Mouse (Mus musculus): Measurements from ENCODE around the gene Wdr11.

Gene Wdr11

DNA sequence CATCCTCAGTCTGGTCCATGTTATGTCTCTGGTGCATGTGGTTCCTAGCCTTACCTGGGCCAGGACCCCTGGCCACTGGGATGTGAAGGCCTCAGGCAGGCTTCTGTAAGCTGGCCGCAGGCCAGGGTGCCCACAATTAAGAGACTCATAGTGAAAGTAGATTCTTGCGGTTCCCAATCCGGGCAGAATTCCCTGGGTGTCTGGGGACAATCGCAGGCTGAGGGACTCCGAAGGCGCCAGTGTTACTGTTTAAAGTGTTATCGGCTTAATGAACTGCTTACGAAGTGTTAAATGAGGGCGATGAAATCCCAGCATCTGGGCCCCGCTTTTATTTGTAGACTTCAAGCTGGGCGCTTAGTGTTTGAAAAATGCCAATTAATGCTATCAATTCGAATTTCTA is 63.3 kb downstream of the Wdr11 start:
- DNase-seq, result no peak

DNA sequence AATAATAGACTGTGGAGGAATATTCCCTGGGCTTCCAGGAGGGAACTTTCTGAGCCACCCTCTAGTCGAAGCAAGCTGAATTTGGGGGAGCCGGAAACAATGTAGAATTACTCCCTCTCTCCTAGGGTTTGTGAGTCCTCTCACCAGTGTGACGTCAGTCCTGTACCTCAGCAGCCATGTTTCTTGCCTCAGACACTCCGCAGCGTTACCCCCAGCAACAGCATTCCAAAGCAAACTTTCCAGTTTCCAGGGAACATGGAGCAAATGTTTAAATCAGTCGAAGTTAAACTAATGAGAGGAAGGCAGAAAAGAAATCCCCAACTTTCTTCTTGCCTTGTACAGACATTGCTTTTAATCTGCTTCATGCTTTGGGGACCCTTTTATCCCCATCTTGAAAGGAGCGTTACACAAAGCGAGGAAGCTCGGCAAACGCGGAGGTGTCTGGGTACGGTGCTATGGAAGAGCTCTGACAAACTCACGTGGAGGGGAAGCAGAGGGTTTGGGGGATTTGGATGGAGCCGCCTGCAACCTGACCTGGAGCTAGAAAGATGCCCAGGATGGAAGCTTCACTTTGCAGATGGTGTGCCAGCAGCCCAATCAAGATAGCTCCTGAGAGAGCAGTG is 64.1 kb downstream of the Wdr11 start:
- no peak for DNase-seq

DNA sequence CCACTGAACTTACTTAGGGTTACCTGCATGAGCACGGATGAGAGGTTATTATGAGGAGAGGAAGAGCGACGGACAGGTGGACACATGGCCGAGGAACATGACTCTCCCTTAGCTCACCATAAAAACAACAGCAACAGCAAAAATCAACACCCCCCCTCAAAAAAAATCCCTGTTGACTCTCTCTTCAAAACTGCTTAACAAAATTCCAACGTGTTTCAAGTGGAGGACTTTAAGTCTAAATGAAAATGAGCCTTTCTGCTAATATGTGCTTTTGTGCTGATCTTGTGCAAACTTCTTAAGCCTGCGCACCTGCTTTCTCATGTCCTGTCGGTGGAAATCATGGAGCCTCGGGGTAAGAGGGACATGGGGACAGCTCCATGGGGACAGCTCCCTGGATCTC is 66.2 kb downstream of the Wdr11 start:
- DNase-seq, result no peak

DNA sequence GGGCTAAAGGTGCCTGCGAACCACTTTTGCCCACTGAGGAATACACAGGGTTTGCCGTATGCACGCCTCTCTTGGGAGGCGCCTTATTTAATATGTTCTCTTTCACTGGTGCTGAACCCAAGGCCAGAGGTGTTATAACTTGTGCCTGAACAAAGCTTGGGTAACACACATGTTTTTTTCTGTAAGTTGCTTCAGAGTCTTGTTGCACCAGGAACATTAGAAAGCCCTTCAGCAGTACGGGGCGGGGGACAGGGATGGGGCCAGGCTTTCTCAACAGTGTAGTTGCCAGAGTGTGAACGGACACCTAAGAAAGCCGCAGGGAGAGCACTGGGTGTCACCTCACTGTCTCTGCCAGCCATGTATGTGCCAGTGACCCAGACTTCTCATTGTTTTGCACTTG is 68.1 kb downstream of the Wdr11 start:
- no peak for DNase-seq

DNA sequence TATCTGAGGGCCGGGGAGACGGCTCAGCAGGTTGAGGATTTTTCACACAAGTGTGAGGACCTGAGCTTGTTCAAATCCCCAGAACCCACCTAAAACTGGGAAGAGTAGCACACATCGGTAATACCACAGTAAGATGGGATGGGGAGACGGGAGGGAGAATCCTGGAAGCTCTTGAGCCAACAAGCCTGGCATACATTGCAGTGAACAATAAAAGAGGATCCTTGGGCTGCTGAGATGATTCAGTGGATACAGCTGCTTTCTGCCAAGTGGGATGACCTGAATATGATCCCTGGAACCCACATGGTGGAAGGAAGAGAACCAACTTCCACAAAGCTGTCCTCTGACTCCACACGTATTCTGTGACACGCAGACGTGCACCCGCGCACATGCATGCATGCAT is 68.9 kb downstream of the Wdr11 start:
- no peak for DNase-seq

DNA sequence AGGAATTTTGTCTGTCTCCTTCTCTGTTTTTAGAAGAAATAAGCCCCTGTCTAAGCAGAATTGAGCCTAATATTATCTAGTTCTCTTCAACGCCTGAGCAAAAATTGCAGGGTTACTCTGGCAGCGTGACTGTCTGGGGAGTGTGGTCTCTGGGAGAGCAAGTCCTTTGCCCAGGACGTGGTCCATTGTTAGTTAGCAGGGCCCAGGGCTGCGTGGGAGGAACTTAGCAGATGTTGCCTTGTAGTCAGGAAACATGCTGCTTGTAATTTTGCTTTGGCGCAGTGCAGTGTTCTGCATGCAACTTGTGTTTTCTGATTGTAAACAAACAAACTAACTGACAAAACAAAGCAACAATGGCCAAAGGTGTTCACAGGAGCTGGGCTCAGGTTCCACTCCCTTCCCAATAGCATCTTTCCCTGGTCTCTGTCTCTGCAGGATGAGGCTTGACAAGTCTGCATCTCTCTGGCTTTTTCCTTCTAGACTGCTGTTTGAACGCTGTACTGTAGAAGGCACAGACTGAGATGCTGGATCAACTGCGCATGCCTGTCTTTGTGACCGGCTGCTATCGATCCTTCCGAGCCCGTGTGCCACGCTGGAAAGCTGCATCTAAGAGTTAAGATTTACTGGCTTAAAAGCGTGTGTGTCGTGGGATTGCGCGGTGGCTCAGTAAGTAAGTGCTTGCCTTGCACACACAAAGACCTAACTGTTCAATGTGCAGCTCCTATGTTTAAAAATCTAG is 70.6 kb downstream of the Wdr11 start:
- DNase-seq, result no peak

DNA sequence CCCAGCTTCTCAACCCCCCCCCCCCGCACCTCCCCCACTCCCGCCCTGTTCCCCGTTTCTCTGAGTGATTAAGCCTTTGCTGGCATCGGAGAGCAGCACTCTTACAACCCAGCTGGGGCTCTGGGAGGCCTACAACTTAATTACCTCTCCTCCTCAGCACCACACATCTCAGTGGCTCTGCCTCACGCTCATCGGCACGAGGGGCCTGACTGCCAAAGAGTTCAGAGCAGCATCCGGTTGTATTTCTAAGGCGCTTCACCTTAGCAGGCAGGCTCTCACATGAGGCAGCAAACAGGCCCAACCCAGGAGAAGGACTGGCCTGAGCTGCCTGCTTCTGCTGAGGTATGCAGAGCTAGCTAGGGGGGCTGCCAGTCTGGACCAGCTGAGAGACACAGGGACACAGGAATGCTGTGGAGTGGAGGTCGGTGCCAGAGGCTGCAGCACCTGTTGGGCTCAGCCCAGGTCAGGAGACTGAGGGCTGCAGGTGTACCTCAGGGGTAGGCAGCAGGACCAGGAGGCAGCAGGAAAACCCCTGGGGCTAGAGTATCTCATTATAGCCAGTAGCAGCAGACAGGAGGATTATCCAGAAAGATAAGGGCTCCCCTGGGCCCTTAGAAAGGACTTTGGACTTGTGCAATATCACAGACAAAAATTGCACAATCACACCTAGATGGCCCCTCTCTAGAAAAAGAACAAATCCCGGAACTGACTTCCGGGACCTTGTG is 72.3 kb downstream of the Wdr11 start:
- DNase-seq, result no peak

DNA sequence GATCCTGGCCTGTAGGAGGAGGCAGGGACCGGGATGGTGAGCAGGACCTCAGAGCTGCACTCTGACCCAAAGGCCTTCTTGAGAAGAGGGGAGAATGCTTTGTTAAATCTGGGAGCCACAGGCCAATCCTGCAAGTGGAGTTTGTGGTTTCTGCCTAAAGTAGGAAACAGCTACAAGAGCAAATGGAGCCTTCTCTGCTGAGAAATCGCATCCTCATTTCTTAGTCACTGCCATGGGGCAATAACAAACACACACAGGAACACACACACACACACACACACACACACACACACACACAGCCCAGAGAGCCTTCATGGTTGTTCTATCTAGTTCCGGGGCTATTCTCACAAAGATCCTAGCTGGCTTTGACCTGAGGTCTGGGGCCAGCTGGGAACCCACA is 73.7 kb downstream of the Wdr11 start:
- DNase-seq, result no peak

DNA sequence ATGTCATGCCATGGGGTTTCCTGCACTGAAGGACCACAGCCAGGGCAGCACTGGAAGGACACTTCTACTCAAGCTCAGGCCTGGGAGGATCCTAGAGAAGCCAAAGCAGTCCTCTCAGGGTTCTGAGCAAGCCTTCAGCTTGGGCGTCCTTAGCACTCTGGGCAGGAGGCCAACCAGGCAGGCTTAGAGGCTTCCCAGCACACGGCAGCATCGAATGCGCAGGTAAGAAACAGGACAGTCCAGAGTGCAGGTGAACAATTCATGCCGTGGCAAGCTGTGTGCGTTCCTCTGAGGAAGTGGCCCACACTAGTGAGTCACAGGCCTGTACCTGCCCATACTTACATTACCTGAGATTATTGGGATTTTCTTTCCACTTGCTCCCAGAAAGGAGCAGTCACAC is 74.3 kb downstream of the Wdr11 start:
- DNase-seq, result no peak

DNA sequence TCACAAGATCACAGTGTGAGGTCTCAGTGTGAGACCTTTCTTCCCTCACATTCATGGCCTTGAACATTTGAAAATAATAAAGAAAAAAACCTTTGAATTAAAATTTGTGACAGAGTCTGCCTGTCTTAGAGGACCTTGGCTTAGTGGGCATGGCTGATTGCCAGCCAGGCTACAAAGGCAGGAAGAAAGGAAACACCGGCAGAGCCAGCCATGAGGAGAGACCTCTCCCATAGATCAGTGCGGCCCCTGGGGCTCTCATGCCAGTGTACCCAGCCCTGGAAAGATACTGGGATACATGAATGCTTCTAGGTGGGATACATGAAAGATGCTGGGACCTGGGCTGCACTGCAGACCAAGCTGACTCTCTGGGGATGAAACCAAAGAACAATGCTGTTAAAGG is 74.9 kb downstream of the Wdr11 start:
- DNase-seq, result no peak

DNA sequence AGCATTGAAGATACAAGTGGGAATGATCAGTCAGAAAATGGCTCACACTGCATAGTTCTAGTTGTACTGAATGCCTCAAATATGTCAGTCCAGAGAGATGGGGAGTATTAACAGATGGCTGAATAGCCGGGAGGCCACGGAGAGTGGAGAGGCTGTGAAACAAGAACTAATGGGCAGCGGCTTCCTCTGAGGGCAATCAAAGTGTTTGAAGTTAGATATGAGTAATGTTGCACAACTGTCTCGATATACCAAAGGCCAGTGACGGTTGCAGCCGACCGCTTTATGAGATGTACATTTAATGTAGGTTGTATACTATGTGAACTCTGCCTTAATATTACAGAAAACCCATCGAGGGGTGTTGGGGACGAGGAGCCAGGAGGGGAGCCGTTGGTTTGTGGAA is 78.6 kb downstream of the Wdr11 start:
- DNase-seq, result no peak

DNA sequence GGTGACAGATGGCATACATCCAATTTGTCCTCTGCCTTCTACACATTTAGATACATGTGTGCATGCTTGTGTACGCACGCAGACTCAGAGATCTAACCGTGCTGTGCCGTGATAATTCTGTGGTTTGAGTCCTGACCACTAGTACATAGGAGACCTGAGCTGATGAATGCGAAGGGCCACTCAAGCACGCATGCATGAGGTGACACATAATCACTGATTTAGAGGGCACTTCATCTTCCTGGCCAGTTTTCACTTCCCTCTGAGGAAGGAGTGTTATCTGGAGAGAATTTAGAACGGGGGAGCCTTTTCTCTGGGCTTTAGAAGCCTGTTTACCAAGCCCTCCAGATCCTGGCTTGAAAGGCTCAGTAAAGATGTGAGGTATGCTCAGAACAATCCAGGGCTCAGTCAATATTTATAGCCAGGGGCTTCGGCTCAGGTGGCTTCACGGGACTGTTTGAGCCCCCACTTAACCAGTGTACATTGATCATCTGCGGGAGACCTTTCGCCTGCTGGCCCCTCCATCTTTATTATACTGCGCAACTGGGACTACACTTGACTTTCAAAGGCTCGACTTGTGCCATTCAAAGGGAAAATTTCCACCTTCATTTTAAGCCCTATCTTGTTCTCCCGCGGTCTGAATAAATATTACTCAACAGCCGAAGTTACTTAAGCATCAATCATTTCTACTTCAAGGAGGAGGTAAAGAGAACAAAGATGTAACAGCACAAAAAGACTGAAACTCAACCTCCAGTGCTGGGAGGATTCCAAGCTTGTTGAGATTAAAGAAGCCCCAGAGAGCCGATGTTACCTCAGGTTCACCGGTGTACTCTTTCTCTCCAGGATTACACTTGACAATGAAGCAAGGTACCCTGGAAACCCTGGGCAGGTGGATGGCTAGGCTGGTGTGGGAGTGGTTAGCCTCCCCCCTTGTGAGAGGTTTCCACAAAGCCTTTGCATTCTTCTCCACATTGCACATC is 80.3 kb downstream of the Wdr11 start:
- no peak for DNase-seq

DNA sequence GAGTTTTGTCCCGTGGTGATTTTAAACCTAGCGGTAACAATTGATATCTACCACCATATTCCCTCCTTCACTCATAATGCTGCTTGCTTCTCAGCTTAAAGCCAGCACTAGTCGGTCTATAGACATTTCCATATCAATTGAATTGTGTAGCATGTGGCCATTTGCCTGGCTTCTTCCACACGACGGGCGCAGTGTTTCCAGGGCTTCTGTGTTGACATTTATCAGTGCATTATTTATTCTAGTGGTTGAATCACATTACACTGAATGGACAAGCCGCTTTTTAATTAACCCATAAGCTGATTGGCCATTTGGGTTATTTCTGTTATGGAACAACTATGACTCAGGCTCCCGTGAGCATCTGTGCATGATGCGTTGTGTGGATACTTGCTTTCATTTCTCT is 82.1 kb downstream of the Wdr11 start:
- no peak for DNase-seq

DNA sequence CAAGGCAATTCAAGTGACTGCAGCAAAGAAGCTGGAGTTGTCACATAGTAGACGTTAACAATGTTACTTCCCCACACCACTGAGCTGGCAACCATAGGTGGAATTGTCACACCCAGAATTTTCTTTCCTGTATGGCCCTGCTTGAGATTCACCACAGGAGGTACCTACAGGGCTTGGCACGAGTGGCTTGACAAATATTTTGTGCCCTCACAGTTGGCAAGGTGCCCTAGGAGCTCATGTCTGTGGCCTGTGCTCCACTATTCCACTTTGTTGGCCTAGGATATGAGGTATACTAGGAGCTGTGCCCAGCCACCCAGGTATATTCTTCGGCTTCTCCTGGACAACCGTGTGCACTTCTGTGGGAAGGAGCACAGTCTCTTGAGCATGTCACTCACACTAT is 82.9 kb downstream of the Wdr11 start:
- DNase-seq, result no peak

DNA sequence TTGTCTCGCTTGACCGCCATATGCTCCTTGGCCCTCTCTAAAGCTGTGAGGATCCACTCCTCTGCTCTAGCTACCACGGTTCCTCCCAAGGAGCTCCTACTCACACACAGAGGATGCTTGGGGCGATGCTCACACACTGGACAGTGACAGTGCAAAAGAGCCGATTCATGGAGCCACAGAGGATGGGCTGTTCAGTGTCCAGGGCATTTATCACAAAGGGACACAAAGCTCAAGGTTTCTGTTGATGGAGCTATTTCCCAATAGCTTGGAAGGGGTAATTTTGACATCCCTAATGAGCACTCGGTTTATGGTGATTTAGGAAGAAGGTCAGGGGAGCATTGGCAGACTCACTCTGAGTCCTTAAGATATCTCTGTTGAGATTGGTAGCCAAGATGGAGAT is 84.2 kb downstream of the Wdr11 start:
- no peak for DNase-seq

DNA sequence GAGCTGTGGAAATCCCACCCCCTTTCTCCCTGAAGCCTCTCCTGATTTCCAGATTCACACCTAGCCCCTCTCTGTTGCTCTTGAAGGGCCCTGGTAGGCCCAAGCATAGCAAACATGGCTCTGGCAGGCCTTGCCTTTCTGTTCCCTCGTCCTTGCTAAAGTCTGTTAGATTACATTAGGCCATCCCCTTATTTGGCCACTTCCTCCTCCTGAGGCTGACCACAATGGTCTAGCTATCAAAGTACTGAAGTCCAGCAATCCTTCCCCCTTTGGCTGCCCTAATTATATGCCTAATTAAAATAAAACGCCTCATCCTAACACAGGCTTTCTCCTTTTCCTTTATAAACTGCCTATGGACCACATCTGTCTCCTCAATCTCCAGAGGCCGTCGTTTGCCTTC is 85.5 kb downstream of the Wdr11 start:
- no peak for DNase-seq

DNA sequence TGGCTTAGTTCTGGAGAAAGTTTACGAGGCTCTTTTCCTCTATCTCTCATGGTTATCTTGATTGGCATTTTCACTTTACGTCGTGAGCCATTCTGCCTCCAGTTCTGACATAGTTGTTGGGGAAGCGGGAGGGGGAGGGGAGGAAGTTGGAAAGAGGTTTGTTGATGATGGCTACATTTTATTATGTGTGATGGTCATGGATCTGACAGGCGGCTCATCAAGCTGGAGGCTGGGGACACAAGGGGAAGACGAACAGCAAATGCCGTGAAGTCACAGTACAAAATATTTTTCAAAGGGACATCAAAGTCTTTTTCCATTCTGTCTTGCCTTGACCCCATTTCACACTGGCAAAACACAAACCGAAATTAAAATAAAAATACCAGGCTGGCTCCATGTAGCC is 86.8 kb downstream of the Wdr11 start:
- no peak for DNase-seq

DNA sequence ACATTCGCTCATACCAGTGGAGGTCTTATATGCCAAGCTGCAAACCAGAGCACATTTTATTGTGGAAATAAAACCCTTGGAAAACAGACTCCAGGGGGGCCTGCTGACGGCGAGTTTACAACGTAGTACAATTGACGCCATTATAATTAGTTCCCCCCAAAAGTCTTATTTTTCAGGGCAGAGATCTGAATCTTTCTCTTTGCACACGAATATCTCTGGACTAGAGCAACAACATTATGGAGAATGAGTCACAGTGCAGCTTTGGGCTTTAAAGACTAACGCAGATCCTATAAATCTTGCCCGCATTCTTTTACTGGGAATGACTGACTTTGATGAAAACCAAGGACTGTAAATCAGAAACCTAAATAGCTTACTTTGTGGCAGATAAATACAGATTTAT is 87.3 kb downstream of the Wdr11 start:
- no peak for DNase-seq

DNA sequence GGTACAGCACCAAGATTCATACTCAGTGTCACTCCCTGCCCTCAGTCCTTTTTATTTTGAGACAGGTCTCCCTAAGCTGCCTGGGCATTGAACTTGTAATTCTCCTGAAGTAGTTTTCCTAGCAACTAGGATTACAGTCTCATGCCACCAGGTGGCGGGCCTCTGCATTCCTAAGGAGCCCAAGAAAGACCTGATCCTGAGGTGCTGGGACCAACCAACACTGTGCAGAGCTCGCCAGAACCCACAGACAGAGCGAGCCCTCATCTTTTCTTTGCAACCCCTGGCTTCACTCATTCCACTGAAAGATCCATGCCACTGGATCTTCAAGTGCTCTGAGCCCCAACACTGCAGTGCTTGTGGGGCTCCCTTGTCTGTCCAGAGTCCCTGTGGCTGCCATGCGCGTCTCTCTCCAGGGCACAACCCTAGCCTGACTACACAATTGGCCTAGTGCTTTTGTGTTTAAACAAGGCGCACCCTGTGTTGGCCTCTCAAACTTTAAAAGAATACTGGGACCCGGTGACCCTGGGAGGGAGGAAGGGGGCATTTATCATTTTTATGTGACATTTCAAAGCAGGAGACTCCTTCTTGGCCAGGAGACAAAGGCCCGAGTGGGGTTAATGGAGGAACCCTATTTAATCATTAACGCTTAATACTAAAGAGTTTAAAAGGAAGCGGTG is 89.0 kb downstream of the Wdr11 start:
- DNase-seq, result peak in 1 of 2 experiments; percentile 10

DNA sequence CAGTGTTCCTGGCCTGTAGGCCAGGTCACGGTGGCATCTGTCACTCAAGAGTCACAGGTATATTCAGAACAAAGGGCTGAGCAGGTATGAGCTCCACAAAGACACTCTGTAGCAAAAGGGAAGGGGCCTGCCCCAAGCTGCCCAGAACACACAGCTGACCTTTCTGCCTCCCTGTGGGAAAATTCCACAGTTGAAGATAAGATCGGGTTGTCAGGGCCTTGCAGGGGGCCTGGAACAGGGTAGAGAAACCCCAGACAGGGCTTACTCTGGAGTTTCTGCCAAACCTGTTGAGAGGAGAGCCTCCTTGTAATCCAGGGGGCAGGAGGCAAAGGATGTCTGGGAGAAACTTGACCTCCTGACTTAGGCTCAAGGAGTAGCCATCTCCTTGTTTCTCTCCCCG is 90.9 kb downstream of the Wdr11 start:
- no peak for DNase-seq

DNA sequence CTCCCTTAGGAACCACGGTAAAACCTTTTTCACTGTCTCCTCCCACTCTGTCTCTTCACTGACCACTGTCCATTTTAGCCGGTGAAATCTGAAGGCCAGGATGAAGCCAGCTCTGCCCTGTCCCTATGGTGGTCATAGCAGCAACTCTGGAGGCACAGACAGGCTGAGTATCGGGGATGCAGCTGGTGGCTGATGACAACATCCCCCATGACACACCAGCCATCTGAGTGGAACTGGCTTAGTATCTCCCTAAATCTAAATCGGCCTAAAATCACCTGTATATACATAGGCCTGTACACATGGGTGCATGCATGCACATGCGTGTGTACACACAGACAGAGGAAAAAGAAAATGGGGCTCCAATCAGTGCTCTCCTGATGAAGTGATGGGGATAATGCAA is 93.7 kb downstream of the Wdr11 start:
- DNase-seq, result no peak

Measured in B cell, adult 2 months (primary cell).